Mouse (Mus musculus): Measurements from ENCODE around the gene Zmym1. TPM values are rescaled to one million over a fixed set of nuclear protein-coding genes. Genes with fewer than 3 reads are reported as not detected.

Gene Zmym1
- polyA plus RNA-seq, 1 experiment from 2014 or later, result 22.6 TPM

- WGBS, result 88% methylated on average over 3 of the region's 3 CpGs
- H3K4me3 ChIP-seq (ENCODE audit: low read depth, low read length), result no peak overlapping the region
- no peaks in the 10 kb centered on the region for H3K27me3 ChIP-seq (replicated peaks; ENCODE audit: control insufficient read depth, insufficient read depth, low read length)
- H3K9me3 ChIP-seq (ENCODE audit: control insufficient read depth, low read length), result no peaks in the 10 kb centered on the region
- ATAC-seq (replicated peaks; ENCODE audit: low FRiP score, low TSS enrichment, low read depth), result 0 out of 2 replicates have a peak, but pooled peaks have one; percentile 11
- H3K36me3 ChIP-seq (ENCODE audit: control insufficient read depth, insufficient read depth, low read length), result peaks cover 87% of the 10 kb centered on the region
- no peak for DNase-seq (ENCODE audit: low spot score)
- no peak overlapping the region for H3K4me2 ChIP-seq (ENCODE audit: low read length)
- H3K27ac ChIP-seq (ENCODE audit: low read depth), result no peak overlapping the region
- H3K9ac ChIP-seq (ENCODE audit: low read length), result no peak overlapping the region
- no peaks in the 10 kb centered on the region for H3K4me1 ChIP-seq (replicated peaks; ENCODE audit: control insufficient read depth, insufficient read depth, low read length)
Observed at GRCm38 (mm10) chr4:127038828-127039349, 22.1 kb downstream of the Zmym1 start.

GRCm38 (mm10) chr4:127037908-127038827 lies 22.8 kb downstream of the Zmym1 start:
- DNase-seq (ENCODE audit: low spot score) (no peak), ATAC-seq (replicated peaks; ENCODE audit: low FRiP score, low TSS enrichment, low read depth) (0 out of 2 replicates have a peak, but pooled peaks have one; percentile 0)
- peaks cover 95% of the 10 kb centered on the region for H3K36me3 ChIP-seq (ENCODE audit: control insufficient read depth, insufficient read depth, low read length)
- H3K9ac ChIP-seq (ENCODE audit: low read length), result no peak overlapping the region
- no peak overlapping the region for H3K27ac ChIP-seq (ENCODE audit: low read depth)
- no peak overlapping the region for H3K4me3 ChIP-seq (ENCODE audit: low read depth, low read length)
- no peaks in the 10 kb centered on the region for H3K4me1 ChIP-seq (replicated peaks; ENCODE audit: control insufficient read depth, insufficient read depth, low read length)
- no peaks in the 10 kb centered on the region for H3K27me3 ChIP-seq (replicated peaks; ENCODE audit: control insufficient read depth, insufficient read depth, low read length)
- H3K9me3 ChIP-seq (ENCODE audit: control insufficient read depth, low read length), result no peaks in the 10 kb centered on the region
- no peak overlapping the region for H3K4me2 ChIP-seq (ENCODE audit: low read length)
- WGBS, result 79% methylated on average over 8 of the region's 8 CpGs

GRCm38 (mm10) chr4:127037158-127037557 lies 23.8 kb downstream of the Zmym1 start:
- Histone ChIP-seq H3K4me1 (replicated peaks; ENCODE audit: control insufficient read depth, insufficient read depth, low read length) (no peaks in the 10 kb centered on the region), H3K9ac (ENCODE audit: low read length) (no peak overlapping the region), H3K27ac (ENCODE audit: low read depth) (no peak overlapping the region), H3K9me3 (ENCODE audit: control insufficient read depth, low read length) (no peaks in the 10 kb centered on the region), H3K4me2 (ENCODE audit: low read length) (no peak overlapping the region), H3K4me3 (ENCODE audit: low read depth, low read length) (no peak overlapping the region), H3K36me3 (ENCODE audit: control insufficient read depth, insufficient read depth, low read length) (peaks cover 95% of the 10 kb centered on the region), H3K27me3 (replicated peaks; ENCODE audit: control insufficient read depth, insufficient read depth, low read length) (no peaks in the 10 kb centered on the region)
- ATAC-seq (replicated peaks; ENCODE audit: low FRiP score, low TSS enrichment, low read depth), result no peak
- DNase-seq (ENCODE audit: low spot score), result no peak
- WGBS, result 86% methylated on average over 3 of the region's 3 CpGs

GRCm38 (mm10) chr4:127027228-127028190 lies 33.4 kb downstream of the Zmym1 start:
- DNase-seq (ENCODE audit: low spot score), result peak; percentile 58
- Histone ChIP-seq H3K27ac (ENCODE audit: low read depth) (no peak overlapping the region), H3K9ac (ENCODE audit: low read length) (no peak overlapping the region), H3K27me3 (replicated peaks; ENCODE audit: control insufficient read depth, insufficient read depth, low read length) (no peaks in the 10 kb centered on the region), H3K4me2 (ENCODE audit: low read length) (no peak overlapping the region), H3K4me3 (ENCODE audit: low read depth, low read length) (no peak overlapping the region), H3K9me3 (ENCODE audit: control insufficient read depth, low read length) (no peaks in the 10 kb centered on the region), H3K4me1 (replicated peaks; ENCODE audit: control insufficient read depth, insufficient read depth, low read length) (peaks cover 13% of the 10 kb centered on the region), H3K36me3 (ENCODE audit: control insufficient read depth, insufficient read depth, low read length) (peaks cover 98% of the 10 kb centered on the region)
- 73% methylated on average over 4 of the region's 4 CpGs for WGBS
- no peak for ATAC-seq (replicated peaks; ENCODE audit: low FRiP score, low TSS enrichment, low read depth)

GRCm38 (mm10) chr4:127026826-127027225 lies 34.1 kb downstream of the Zmym1 start:
- Histone ChIP-seq H3K27me3 (replicated peaks; ENCODE audit: control insufficient read depth, insufficient read depth, low read length) (no peaks in the 10 kb centered on the region), H3K4me3 (ENCODE audit: low read depth, low read length) (no peak overlapping the region), H3K4me2 (ENCODE audit: low read length) (no peak overlapping the region), H3K9ac (ENCODE audit: low read length) (no peak overlapping the region), H3K9me3 (ENCODE audit: control insufficient read depth, low read length) (no peaks in the 10 kb centered on the region), H3K27ac (ENCODE audit: low read depth) (no peak overlapping the region), H3K4me1 (replicated peaks; ENCODE audit: control insufficient read depth, insufficient read depth, low read length) (peaks cover 13% of the 10 kb centered on the region), H3K36me3 (ENCODE audit: control insufficient read depth, insufficient read depth, low read length) (peaks cover 93% of the 10 kb centered on the region)
- ATAC-seq (replicated peaks; ENCODE audit: low FRiP score, low TSS enrichment, low read depth), result no peak
- 84% methylated on average over 4 of the region's 4 CpGs for WGBS
- no peak for DNase-seq (ENCODE audit: low spot score)

- H3K27me3 ChIP-seq (replicated peaks; ENCODE audit: control insufficient read depth, insufficient read depth, low read length), result no peaks in the 10 kb centered on the region
- H3K36me3 ChIP-seq (ENCODE audit: control insufficient read depth, insufficient read depth, low read length), result peaks cover 67% of the 10 kb centered on the region
- peak overlapping the region; percentile 75 for H3K4me2 ChIP-seq (ENCODE audit: low read length)
- peaks cover 17% of the 10 kb centered on the region for H3K4me1 ChIP-seq (replicated peaks; ENCODE audit: control insufficient read depth, insufficient read depth, low read length)
- no peak for DNase-seq (ENCODE audit: low spot score)
- no peaks in the 10 kb centered on the region for H3K9me3 ChIP-seq (ENCODE audit: control insufficient read depth, low read length)
- H3K27ac ChIP-seq (ENCODE audit: low read depth), result no peak overlapping the region
- ATAC-seq (replicated peaks; ENCODE audit: low FRiP score, low TSS enrichment, low read depth), result no peak
- WGBS, result 25% methylated on average over 1 of the region's 1 CpGs
- peak overlapping the region; percentile 98 for H3K4me3 ChIP-seq (ENCODE audit: low read depth, low read length)
- H3K9ac ChIP-seq (ENCODE audit: low read length), result peak overlapping the region; percentile 99
Observed at GRCm38 (mm10) chr4:127024240-127024639, 36.7 kb downstream of the Zmym1 start.

- peaks cover 17% of the 10 kb centered on the region for H3K4me1 ChIP-seq (replicated peaks; ENCODE audit: control insufficient read depth, insufficient read depth, low read length)
- peak overlapping the region; percentile 75 for H3K4me2 ChIP-seq (ENCODE audit: low read length)
- DNase-seq (ENCODE audit: low spot score), result no peak
- no peak overlapping the region for H3K27ac ChIP-seq (ENCODE audit: low read depth)
- peaks cover 59% of the 10 kb centered on the region for H3K36me3 ChIP-seq (ENCODE audit: control insufficient read depth, insufficient read depth, low read length)
- 2% methylated on average over 9 of the region's 9 CpGs for WGBS
- H3K4me3 ChIP-seq (ENCODE audit: low read depth, low read length), result peak overlapping the region; percentile 98
- no peak for ATAC-seq (replicated peaks; ENCODE audit: low FRiP score, low TSS enrichment, low read depth)
- H3K9ac ChIP-seq (ENCODE audit: low read length), result peak overlapping the region; percentile 99
- no peaks in the 10 kb centered on the region for H3K9me3 ChIP-seq (ENCODE audit: control insufficient read depth, low read length)
- H3K27me3 ChIP-seq (replicated peaks; ENCODE audit: control insufficient read depth, insufficient read depth, low read length), result no peaks in the 10 kb centered on the region
Observed at GRCm38 (mm10) chr4:127023201-127023600, 37.8 kb downstream of the Zmym1 start.

- no peaks in the 10 kb centered on the region for H3K9me3 ChIP-seq (ENCODE audit: control insufficient read depth, low read length)
- no peaks in the 10 kb centered on the region for H3K27me3 ChIP-seq (replicated peaks; ENCODE audit: control insufficient read depth, insufficient read depth, low read length)
- H3K4me2 ChIP-seq (ENCODE audit: low read length), result peak overlapping the region; percentile 75
- H3K4me1 ChIP-seq (replicated peaks; ENCODE audit: control insufficient read depth, insufficient read depth, low read length), result peaks cover 17% of the 10 kb centered on the region
- peak overlapping the region; percentile 99 for H3K9ac ChIP-seq (ENCODE audit: low read length)
- peaks cover 48% of the 10 kb centered on the region for H3K36me3 ChIP-seq (ENCODE audit: control insufficient read depth, insufficient read depth, low read length)
- peak overlapping the region; percentile 99 for H3K27ac ChIP-seq (ENCODE audit: low read depth)
- under 1% methylated on average over 47 of the region's 53 CpGs for WGBS
- peak; percentile 59 for ATAC-seq (replicated peaks; ENCODE audit: low FRiP score, low TSS enrichment, low read depth)
- peak overlapping the region; percentile 98 for H3K4me3 ChIP-seq (ENCODE audit: low read depth, low read length)
- peak; percentile 96 for DNase-seq (ENCODE audit: low spot score)
Observed at GRCm38 (mm10) chr4:127021989-127022626, 38.8 kb downstream of the Zmym1 start.
